Mouse (Mus musculus): ENCODE measurements around the gene Zdhhc1. TPM values are rescaled to one million over a fixed set of nuclear protein-coding genes. Genes with fewer than 3 reads are reported as not detected.

Zdhhc1 gene
- polyA plus RNA-seq (2012; ENCODE audit: low replicate concordance) = 5.9 and 9.0 TPM in 2 replicates

DNA sequence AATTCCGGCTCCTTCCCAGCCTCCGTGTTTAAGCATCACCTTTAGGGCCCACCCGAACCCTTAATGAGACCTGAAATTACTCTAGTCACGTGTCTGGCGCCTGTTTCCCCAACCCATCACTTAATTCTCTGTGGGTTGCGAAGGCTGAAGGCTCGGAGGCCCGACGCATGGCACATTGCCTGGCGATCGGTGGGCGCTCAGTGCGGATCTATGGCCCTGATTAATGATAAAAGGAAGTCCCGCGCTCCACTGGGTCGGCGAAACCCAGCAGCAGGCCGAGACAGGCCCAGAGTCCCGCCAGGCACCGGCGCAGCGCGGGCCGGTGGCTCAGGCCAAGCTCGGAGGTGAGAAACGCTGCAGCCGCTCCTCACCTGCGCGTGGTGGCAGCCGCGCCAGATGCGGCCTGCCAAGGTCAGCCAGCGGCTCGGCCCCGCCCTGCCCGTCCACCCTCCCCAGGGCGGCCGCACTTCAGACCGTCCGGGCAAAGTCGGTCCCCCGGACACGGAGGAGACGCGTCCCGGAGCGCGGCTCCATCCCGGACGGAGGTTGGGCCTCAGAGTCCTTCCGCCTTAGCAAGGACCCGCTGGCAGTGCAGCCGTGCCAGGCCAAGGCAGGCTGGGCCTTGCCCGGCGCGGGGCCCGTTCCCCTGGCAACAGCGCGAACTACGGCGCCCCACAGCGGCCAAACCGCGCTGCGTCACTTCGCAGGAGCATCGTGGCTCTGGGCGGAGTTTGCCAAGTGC is at the start of gene Zdhhc1:
Gene Zdhhc1 (minus strand): TSS at position 464 of the 742 bp plus-strand sequence.

DNA sequence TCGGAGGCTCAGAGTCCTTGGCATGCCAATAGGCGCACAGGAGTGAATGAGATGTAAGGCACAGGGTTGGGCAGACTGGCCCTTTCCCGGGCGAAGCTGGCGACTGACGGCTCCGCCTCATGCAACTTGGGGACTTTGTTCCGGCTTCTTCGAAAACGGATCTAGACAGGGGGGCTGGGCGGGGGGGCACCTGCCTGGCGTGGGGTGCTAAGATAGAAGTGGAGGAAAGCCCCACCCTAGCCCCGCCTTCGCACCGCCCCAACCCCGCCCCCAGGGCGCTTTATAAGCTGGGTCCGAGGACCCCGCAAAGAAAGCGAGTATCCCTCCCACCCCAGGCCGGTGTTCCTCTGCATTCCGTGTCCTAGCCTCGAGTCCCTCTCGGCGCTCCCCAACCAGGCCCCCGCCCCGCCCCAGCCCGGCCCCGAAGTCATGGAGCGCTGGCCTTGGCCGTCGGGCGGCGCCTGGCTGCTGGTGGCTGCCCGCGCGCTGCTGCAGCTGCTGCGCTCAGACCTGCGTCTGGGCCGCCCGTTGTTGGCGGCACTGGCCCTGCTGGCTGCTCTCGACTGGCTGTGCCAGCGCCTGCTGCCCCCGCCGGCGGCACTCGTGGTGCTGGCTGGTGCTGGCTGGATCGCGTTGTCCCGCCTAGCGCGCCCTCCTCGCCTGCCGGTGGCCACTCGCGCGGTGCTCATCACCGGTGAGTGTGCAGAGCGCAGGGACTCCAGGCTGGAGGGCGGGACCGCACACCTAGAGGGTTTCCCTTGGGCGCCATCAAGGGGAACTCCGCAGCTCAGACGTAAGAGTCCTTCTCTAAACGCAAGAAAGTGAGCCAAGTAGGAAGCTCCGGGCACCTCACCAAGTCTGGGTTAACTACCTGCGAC is 22.0 kb upstream of the Zdhhc1 start, which contains the start of gene Hsd11b2:
Gene Hsd11b2 (plus strand): TSS at position 320 of the 878 bp plus-strand sequence.

DNA sequence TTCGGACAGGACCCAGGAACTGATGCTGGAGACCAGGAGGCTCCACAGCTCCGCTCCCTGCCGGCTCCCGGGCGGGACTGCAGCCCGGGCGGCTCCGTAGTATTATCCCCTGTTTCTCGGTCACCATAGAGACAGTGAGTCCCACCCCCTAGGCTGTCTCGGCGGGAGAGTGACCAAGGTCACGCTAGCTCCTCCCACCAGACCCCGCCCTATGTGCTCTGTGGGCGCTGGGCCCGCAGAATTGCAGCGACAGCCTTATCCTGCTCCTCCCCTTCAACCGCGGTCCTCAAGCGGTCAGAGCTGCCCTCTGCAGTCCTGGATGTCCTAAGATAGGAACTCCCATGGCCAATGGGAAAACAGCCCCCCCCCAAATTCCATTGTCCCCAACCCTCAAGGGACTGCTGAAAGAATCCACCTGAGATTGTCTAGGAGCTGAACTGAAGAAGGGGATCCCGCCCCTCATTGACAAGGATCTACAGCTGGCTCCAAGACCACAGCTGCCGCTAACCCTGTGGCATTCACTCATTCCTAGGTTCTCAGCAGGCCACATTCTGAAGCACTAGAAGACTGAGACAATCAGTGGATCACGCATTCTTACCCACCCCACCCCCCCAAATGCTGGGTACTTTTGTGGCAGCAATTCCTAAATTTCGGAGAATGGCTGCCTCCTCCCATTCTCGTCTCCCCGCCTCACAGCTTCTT is 25.2 kb downstream of the Zdhhc1 start, which contains the start of gene Tppp3:
Gene Tppp3 (minus strand): TSS at position 213 of the 702 bp plus-strand sequence.

Other genes starting within 250 kb of the Zdhhc1 start
- 9.6 and 20.1 TPM in 2 replicates for gene B3gnt9, start 241.7 kb downstream of the Zdhhc1 start, polyA plus RNA-seq (2012; ENCODE audit: low replicate concordance)
- gene Tradd, start 232.3 kb downstream of the Zdhhc1 start, polyA plus RNA-seq (2012; ENCODE audit: low replicate concordance) = 23.2 and 23.7 TPM in 2 replicates
- gene Fbxl8, start 232.3 kb downstream of the Zdhhc1 start, polyA plus RNA-seq (2012; ENCODE audit: low replicate concordance) = 9.4 and 9.9 TPM in 2 replicates
- gene Hsf4, start 227.1 kb downstream of the Zdhhc1 start, polyA plus RNA-seq (2012; ENCODE audit: low replicate concordance) = 0.42 and 0.66 TPM in 2 replicates
- 0.16 and 0.17 TPM in 2 replicates for gene Nol3, start 220.8 kb downstream of the Zdhhc1 start, polyA plus RNA-seq (2012; ENCODE audit: low replicate concordance)
- gene 4931428F04Rik, start 207.0 kb downstream of the Zdhhc1 start, polyA plus RNA-seq (2012; ENCODE audit: low replicate concordance) = 0.70 and 1.6 TPM in 2 replicates
- 8.9 and 13.3 TPM in 2 replicates for gene Exoc3l, start 200.8 kb downstream of the Zdhhc1 start, polyA plus RNA-seq (2012; ENCODE audit: low replicate concordance)
- 112 and 208 TPM in 2 replicates for gene E2f4, start 199.2 kb downstream of the Zdhhc1 start, polyA plus RNA-seq (2012; ENCODE audit: low replicate concordance)
- 1.1 and 2.1 TPM in 2 replicates for gene Elmo3, start 191.3 kb downstream of the Zdhhc1 start, polyA plus RNA-seq (2012; ENCODE audit: low replicate concordance)
- gene Lrrc29, start 170.6 kb downstream of the Zdhhc1 start, polyA plus RNA-seq (2012; ENCODE audit: low replicate concordance) = 1.7 and 5.1 TPM in 2 replicates
- 33.2 and 55.2 TPM in 2 replicates for gene Tmem208, start 170.5 kb downstream of the Zdhhc1 start, polyA plus RNA-seq (2012; ENCODE audit: low replicate concordance)
- gene Fhod1, start 148.9 kb downstream of the Zdhhc1 start, polyA plus RNA-seq (2012; ENCODE audit: low replicate concordance) = 12.1 and 15.3 TPM in 2 replicates
- 1.3 and 1.5 TPM in 2 replicates for gene Slc9a5, start 148.1 kb downstream of the Zdhhc1 start, polyA plus RNA-seq (2012; ENCODE audit: low replicate concordance)
- gene Plekhg4, start 123.6 kb downstream of the Zdhhc1 start, polyA plus RNA-seq (2012; ENCODE audit: low replicate concordance) = not detected in 2 replicates
- not detected in 2 replicates for gene Kctd19, start 83.4 kb downstream of the Zdhhc1 start, polyA plus RNA-seq (2012; ENCODE audit: low replicate concordance)
- gene Lrrc36, start 83.3 kb downstream of the Zdhhc1 start, polyA plus RNA-seq (2012; ENCODE audit: low replicate concordance) = 0.57 and 0.61 TPM in 2 replicates
- 2.1 and 3.3 TPM in 2 replicates for gene Tppp3, start 25.4 kb downstream of the Zdhhc1 start, polyA plus RNA-seq (2012; ENCODE audit: low replicate concordance)
- gene Hsd11b2, start 21.9 kb upstream of the Zdhhc1 start, polyA plus RNA-seq (2012; ENCODE audit: low replicate concordance) = not detected in 2 replicates
- gene Atp6v0d1, start 69.1 kb upstream of the Zdhhc1 start, polyA plus RNA-seq (2012; ENCODE audit: low replicate concordance) = 11.0 and 23.8 TPM in 2 replicates
- 14.4 and 23.5 TPM in 2 replicates for gene Ripor1, start 108.4 kb upstream of the Zdhhc1 start, polyA plus RNA-seq (2012; ENCODE audit: low replicate concordance)
- 145 and 319 TPM in 2 replicates for gene Ctcf, start 139.7 kb upstream of the Zdhhc1 start, polyA plus RNA-seq (2012; ENCODE audit: low replicate concordance)
- gene Agrp, start 140.5 kb upstream of the Zdhhc1 start, polyA plus RNA-seq (2012; ENCODE audit: low replicate concordance) = not detected in 2 replicates
- 30.2 and 108 TPM in 2 replicates for gene Carmil2, start 189.4 kb upstream of the Zdhhc1 start, polyA plus RNA-seq (2012; ENCODE audit: low replicate concordance)
- gene Acd, start 204.2 kb upstream of the Zdhhc1 start, polyA plus RNA-seq (2012; ENCODE audit: low replicate concordance) = 16.0 and 76.2 TPM in 2 replicates
- 2.0 and 16.3 TPM in 2 replicates for gene Pard6a, start 204.2 kb upstream of the Zdhhc1 start, polyA plus RNA-seq (2012; ENCODE audit: low replicate concordance)
- gene 4933405L10Rik, start 210.8 kb upstream of the Zdhhc1 start, polyA plus RNA-seq (2012; ENCODE audit: low replicate concordance) = not detected in 2 replicates
- gene Enkd1, start 211.3 kb upstream of the Zdhhc1 start, polyA plus RNA-seq (2012; ENCODE audit: low replicate concordance) = 33.4 and 64.7 TPM in 2 replicates

Measured in leukemia stem cell, adult 10-12 weeks (primary cell).